Mouse (Mus musculus) heart, adult 2 months (tissue): ENCODE measurements around the gene Nfasc. TPM values are rescaled to one million over a fixed set of nuclear protein-coding genes. Genes with fewer than 3 reads are reported as not detected.

Experiments
- DNase-seq, 2 experiments: peaks; one replicate each; pipeline ENCODE4 v3.0.0; 2021
- H3K27ac ChIP-seq: fragments of 200-600 bp; 2 replicates; pipeline ENCODE4 v1.8.1; 2022
- H3K27me3 ChIP-seq: fragments of 200-500 bp; 2 replicates; pipeline ENCODE4 v1.6.1; 2012; ENCODE audit warnings: mild to moderate bottlenecking, low read length, inconsistent platforms, mixed read lengths; ENCODE audit not compliant: control insufficient read depth, insufficient read depth
- H3K36me3 ChIP-seq: fragments of 200-500 bp; 2 replicates; pipeline ENCODE4 v1.6.1; 2012; ENCODE audit warnings: low read length, inconsistent platforms; ENCODE audit not compliant: control insufficient read depth, insufficient read depth
- H3K4me1 ChIP-seq: fragments of 200-500 bp; 2 replicates; pipeline ENCODE4 v1.6.1; 2011; ENCODE audit warnings: low read length; ENCODE audit not compliant: control insufficient read depth, insufficient read depth
- H3K4me3 ChIP-seq: fragments of 200-600 bp; 2 replicates; pipeline ENCODE4 v1.8.1; 2022
- H3K79me2 ChIP-seq: fragments of 200-500 bp; replicated peaks from 2 replicates; pipeline ENCODE4 v1.6.1; 2012; ENCODE audit warnings: mild to moderate bottlenecking, inconsistent platforms, low read length, moderate library complexity, mixed read lengths; ENCODE audit not compliant: control insufficient read depth, insufficient read depth
- H3K9ac ChIP-seq: fragments of 200-500 bp; 2 replicates; pipeline ENCODE4 v1.6.1; 2012; ENCODE audit warnings: low read depth, mild to moderate bottlenecking, control low read depth, inconsistent platforms, low read length, mixed read lengths
- CTCF ChIP-seq: fragments of 200-600 bp; IDR thresholded peaks from 2 replicates; pipeline ENCODE4 v1.8.1; 2022; ENCODE audit warnings: antibody characterized with exemption, mild to moderate bottlenecking, moderate library complexity
- EP300 ChIP-seq: fragments of 200-500 bp; IDR thresholded peaks from 2 replicates; pipeline ENCODE4 v1.6.1; 2011; ENCODE audit warnings: low read depth, low read length, control low read depth; ENCODE audit not compliant: insufficient read depth
- POLR2A ChIP-seq: fragments of 200-500 bp; IDR thresholded peaks from 2 replicates; pipeline ENCODE4 v1.6.1; 2011; ENCODE audit warnings: mild to moderate bottlenecking, low read depth, low read length, control low read depth; ENCODE audit not compliant: insufficient read depth
- WGBS: fragments of 180-500 bp; shearing (Covaris S2); methylation state at CpG from one replicate; pipeline ENCODE4 v1.1.7; 2018; 5-methylcytosine and 5-hydroxymethylcytosine counted together
- intact Hi-C: fragments of 180-260 bp; cut with DNase I; formaldehyde crosslinking; loops from one replicate; pipeline ENCODE4 v1.15.1; 2025
- polyA plus RNA-seq: library from polyadenylated mRNA; depleted of rRNA; stranded (reverse); fragments of >200 nt; gene quantifications from 2 replicates; pipeline ENCODE4 v1.2.3, GENCODE M21; 2012
- total RNA-seq, 2 experiments: library from RNA; stranded (reverse); gene quantifications; 2 replicates each; pipeline ENCODE4 v1.2.3; 2021

Gene Nfasc
- total and polyA plus RNA-seq, 3 experiments = 0.10 to 0.39 (median 0.14) TPM

DNA sequence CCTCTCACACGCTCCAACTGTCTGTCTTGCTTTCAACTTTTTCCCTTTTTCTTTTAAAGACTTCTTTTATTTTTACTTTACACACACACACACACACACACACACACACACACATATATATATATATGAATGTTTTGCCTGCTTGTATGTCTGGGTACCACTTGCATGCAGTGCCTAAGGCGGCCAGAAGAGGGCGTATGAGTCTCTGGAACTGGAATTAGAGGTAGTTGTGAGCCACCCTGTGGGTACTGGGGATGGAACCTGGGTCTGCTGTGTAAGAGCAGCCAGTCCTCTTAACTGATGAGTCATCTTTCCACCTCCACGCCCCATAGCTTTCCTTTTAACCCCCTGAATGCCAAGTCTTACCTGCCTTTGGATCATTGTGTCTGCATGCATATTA lies 217.7 kb downstream of the Nfasc start:
- WGBS = 23% methylated on average over 4 of the region's 4 CpGs
- no peak for DNase-seq

DNA sequence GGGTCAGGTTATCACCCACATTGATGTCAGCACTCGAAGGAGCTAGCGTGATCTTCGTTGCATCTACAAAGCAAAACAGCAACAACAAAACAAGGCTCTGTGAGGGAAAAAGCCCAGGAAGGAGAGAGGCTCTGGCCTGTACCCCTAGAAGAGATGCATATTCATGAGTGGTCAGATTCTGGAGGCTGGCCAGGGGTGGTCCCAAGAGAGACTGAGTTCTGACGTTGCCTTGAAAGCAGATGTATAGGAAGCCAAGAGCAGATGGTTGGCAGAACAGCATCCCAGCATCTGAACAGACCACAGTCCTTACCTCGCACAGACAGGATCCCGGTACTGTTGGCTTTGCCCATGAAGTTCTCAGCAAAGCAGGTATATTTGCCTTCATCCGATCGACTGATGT lies 218.5 kb downstream of the Nfasc start:
- 74% methylated on average over 8 of the region's 8 CpGs for WGBS
- intact Hi-C loops = loop anchor here (10.0 kb wide), 2 partner anchors 212 to 442 kb away; no protein-coding TSS in a partner anchor
- Histone ChIP-seq H3K4me1 (no peaks in the 10 kb centered on the region), H3K36me3 (no peaks in the 10 kb centered on the region), H3K27ac (no peak overlapping the region), H3K79me2 (no peaks in the 10 kb centered on the region), H3K27me3 (no peaks in the 10 kb centered on the region), H3K4me3 (no peak overlapping the region), H3K9ac (no peak overlapping the region)
- TF ChIP-seq CTCF (no peak), POLR2A (no peak), EP300 (no peak)
- no peak for DNase-seq

More for the DNA sequence above, 217.7 kb downstream of the Nfasc start:
- no peaks in the 10 kb centered on the region for H3K4me1 ChIP-seq
- no peaks in the 10 kb centered on the region for H3K27me3 ChIP-seq
- intact Hi-C loops = loop anchor here (10.0 kb wide), 2 partner anchors 211 to 441 kb away; no protein-coding TSS in a partner anchor
- H3K27ac ChIP-seq = no peak overlapping the region
- H3K9ac ChIP-seq = no peak overlapping the region
- H3K4me3 ChIP-seq = no peak overlapping the region
- no peaks in the 10 kb centered on the region for H3K79me2 ChIP-seq
- H3K36me3 ChIP-seq = no peaks in the 10 kb centered on the region
- TF ChIP-seq CTCF = peak; percentile 63
- no peak for TF ChIP-seq POLR2A

GRCm38 (mm10) chr1:132520764-132521163 lies 220.8 kb downstream of the Nfasc start:
- H3K27ac ChIP-seq = no peak overlapping the region
- no peak overlapping the region for H3K9ac ChIP-seq
- H3K79me2 ChIP-seq = no peaks in the 10 kb centered on the region
- H3K27me3 ChIP-seq = no peaks in the 10 kb centered on the region
- no peaks in the 10 kb centered on the region for H3K4me1 ChIP-seq
- TF ChIP-seq EP300 = no peak
- TF ChIP-seq CTCF = peak; percentile 48
- intact Hi-C loops = loop anchor here (2.0 to 10.0 kb wide), 3 partner anchors 154 to 444 kb away; no protein-coding TSS in a partner anchor
- WGBS = 8% methylated on average over 5 of the region's 6 CpGs
- H3K4me3 ChIP-seq = no peak overlapping the region
- no peaks in the 10 kb centered on the region for H3K36me3 ChIP-seq
- peak; percentile 50 to 56 for DNase-seq

- no peak for TF ChIP-seq POLR2A
- TF ChIP-seq EP300 = no peak
- TF ChIP-seq CTCF = no peak
- WGBS = 87% methylated on average over 11 of the region's 11 CpGs
Measured at GRCm38 (mm10) chr1:132519734-132520133, 221.9 kb downstream of the Nfasc start.

DNA sequence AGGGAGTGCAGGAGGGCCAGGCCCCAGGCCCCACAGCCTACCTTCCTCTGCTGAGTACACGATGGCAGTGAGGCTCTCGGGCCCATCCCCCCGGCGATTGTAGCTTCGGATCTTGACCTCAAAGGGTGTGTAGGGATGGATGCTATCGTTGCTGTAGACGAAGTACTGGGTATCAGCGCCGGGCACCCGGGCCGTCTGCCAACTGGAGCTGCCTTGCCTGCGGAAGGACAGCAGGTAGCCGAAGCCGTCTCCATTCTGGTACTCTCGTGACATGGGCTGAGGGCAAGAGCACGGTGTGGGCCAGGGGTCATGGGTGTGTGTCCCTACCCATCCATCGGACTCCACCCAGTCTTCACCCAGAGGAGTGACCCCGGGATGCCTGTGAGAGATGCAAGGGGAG lies 223.0 kb downstream of the Nfasc start:
- H3K36me3 ChIP-seq = no peaks in the 10 kb centered on the region
- intact Hi-C loops = no loop called here
- no peak for TF ChIP-seq POLR2A
- H3K9ac ChIP-seq = no peak overlapping the region
- no peaks in the 10 kb centered on the region for H3K4me1 ChIP-seq
- H3K4me3 ChIP-seq = no peak overlapping the region
- 71% methylated on average over 18 of the region's 18 CpGs for WGBS
- H3K27me3 ChIP-seq = no peaks in the 10 kb centered on the region
- DNase-seq = no peak
- no peak overlapping the region for H3K27ac ChIP-seq
- no peaks in the 10 kb centered on the region for H3K79me2 ChIP-seq

More at GRCm38 (mm10) chr1:132519734-132520133, 221.9 kb downstream of the Nfasc start:
- no peaks in the 10 kb centered on the region for H3K36me3 ChIP-seq
- H3K4me1 ChIP-seq = no peaks in the 10 kb centered on the region
- H3K9ac ChIP-seq = no peak overlapping the region
- H3K79me2 ChIP-seq = no peaks in the 10 kb centered on the region
- H3K27me3 ChIP-seq = no peaks in the 10 kb centered on the region
- intact Hi-C loops = loop anchor here (2.0 to 10.0 kb wide), 3 partner anchors 153 to 445 kb away; no protein-coding TSS in a partner anchor
- no peak overlapping the region for H3K4me3 ChIP-seq
- no peak for DNase-seq
- H3K27ac ChIP-seq = no peak overlapping the region

DNA sequence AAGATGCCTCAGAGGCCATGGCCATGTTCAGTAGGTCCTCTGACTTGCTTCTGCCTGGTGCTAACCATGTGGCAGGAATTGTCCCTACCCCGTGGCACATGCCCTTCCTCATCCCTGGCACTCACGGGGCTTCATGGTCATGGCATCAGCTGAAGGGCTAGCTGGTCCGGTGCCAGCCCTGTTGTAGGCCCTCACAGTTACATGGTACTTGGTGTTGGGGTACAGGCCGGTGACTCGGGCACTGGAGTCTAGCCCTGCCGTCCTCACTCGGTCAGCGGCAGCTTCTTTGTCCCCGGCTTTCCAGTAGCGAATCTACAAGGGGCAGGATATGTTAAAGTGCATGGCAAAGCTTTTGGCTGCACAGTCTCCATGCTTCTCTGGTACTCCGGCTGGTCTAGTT lies 224.8 kb downstream of the Nfasc start:
- WGBS = 87% methylated on average over 11 of the region's 11 CpGs
- DNase-seq = peak in 1 of 2 experiments; percentile 10
- H3K9ac ChIP-seq = no peak overlapping the region
- intact Hi-C loops = no loop called here
- no peak overlapping the region for H3K4me3 ChIP-seq
- TF ChIP-seq CTCF (no peak), POLR2A (no peak), EP300 (no peak)
- H3K4me1 ChIP-seq = no peaks in the 10 kb centered on the region
- no peaks in the 10 kb centered on the region for H3K36me3 ChIP-seq
- no peaks in the 10 kb centered on the region for H3K79me2 ChIP-seq
- no peak overlapping the region for H3K27ac ChIP-seq
- H3K27me3 ChIP-seq = no peaks in the 10 kb centered on the region
